Mouse (Mus musculus): ENCODE data around the gene Ces1g. TPM values are rescaled to one million over a fixed set of nuclear protein-coding genes. Genes with fewer than 3 reads are reported as not detected.

The Ces1g gene
- polyA plus RNA-seq (2015; fragmentation: Nextera tagmentation; extraction: Ambion mirVana) = not detected in 2 replicates

- H3K4me3 ChIP-seq (ENCODE audit: low read depth, low read length) = no peak within 1 kb of the TSS
- H3K27ac ChIP-seq (ENCODE audit: low read length) = no peak within 1 kb of the TSS
- no peaks in the 10 kb centered on the region for H3K9me3 ChIP-seq (replicated peaks; ENCODE audit: control insufficient read depth, low read length, poor library complexity, severe bottlenecking)
- H3K27me3 ChIP-seq (ENCODE audit: control insufficient read depth, insufficient read depth, low read depth, low read length) = no peaks in the 10 kb centered on the region
- no peak within 1 kb of the TSS for H3K4me2 ChIP-seq (ENCODE audit: low read length)
- ATAC-seq = no peak
- 58% methylated on average over 3 of the region's 3 CpGs for WGBS
- H3K36me3 ChIP-seq (ENCODE audit: control insufficient read depth, insufficient read depth, low read length) = no peaks in the 10 kb centered on the region
- no peak within 1 kb of the TSS for H3K9ac ChIP-seq (ENCODE audit: low read depth, low read length)
- H3K4me1 ChIP-seq (ENCODE audit: control insufficient read depth, insufficient read depth, low read length) = no peaks in the 10 kb centered on the region
Measured at GRCm38 (mm10) chr8:93337207-93337606, at the start of gene Ces1g. Gene Ces1g, minus strand, starts transcription at chr8:93337308.

GRCm38 (mm10) chr8:93379625-93380024 lies 42.5 kb upstream of the Ces1g start, which contains the start of gene Ces1h:
Gene Ces1h, minus strand, starts transcription at chr8:93379725.
- Histone ChIP-seq H3K27me3 (ENCODE audit: control insufficient read depth, insufficient read depth, low read depth, low read length) (no peaks in the 10 kb centered on the region), H3K4me1 (ENCODE audit: control insufficient read depth, insufficient read depth, low read length) (no peaks in the 10 kb centered on the region), H3K9me3 (replicated peaks; ENCODE audit: control insufficient read depth, low read length, poor library complexity, severe bottlenecking) (no peaks in the 10 kb centered on the region), H3K4me2 (ENCODE audit: low read length) (no peak within 1 kb of the TSS), H3K4me3 (ENCODE audit: low read depth, low read length) (no peak within 1 kb of the TSS), H3K9ac (ENCODE audit: low read depth, low read length) (no peak within 1 kb of the TSS), H3K27ac (ENCODE audit: low read length) (no peak within 1 kb of the TSS), H3K36me3 (ENCODE audit: control insufficient read depth, insufficient read depth, low read length) (no peaks in the 10 kb centered on the region)
- 94% methylated on average over 4 of the region's 4 CpGs for WGBS
- no peak for ATAC-seq

- no peak for ATAC-seq
- Histone ChIP-seq H3K27ac (ENCODE audit: low read length) (no peak overlapping the region), H3K9ac (ENCODE audit: low read depth, low read length) (no peak overlapping the region), H3K9me3 (replicated peaks; ENCODE audit: control insufficient read depth, low read length, poor library complexity, severe bottlenecking) (no peaks in the 10 kb centered on the region), H3K4me3 (ENCODE audit: low read depth, low read length) (no peak overlapping the region), H3K27me3 (ENCODE audit: control insufficient read depth, insufficient read depth, low read depth, low read length) (no peaks in the 10 kb centered on the region), H3K4me1 (ENCODE audit: control insufficient read depth, insufficient read depth, low read length) (no peaks in the 10 kb centered on the region), H3K36me3 (ENCODE audit: control insufficient read depth, insufficient read depth, low read length) (no peaks in the 10 kb centered on the region), H3K4me2 (ENCODE audit: low read length) (no peak overlapping the region)
- WGBS = 18% methylated on average over 2 of the region's 2 CpGs
Measured at GRCm38 (mm10) chr8:93369481-93369880, 32.4 kb upstream of the Ces1g start.

- Histone ChIP-seq H3K27ac (ENCODE audit: low read length) (no peak overlapping the region), H3K4me1 (ENCODE audit: control insufficient read depth, insufficient read depth, low read length) (no peaks in the 10 kb centered on the region), H3K4me3 (ENCODE audit: low read depth, low read length) (no peak overlapping the region), H3K9me3 (replicated peaks; ENCODE audit: control insufficient read depth, low read length, poor library complexity, severe bottlenecking) (no peaks in the 10 kb centered on the region), H3K27me3 (ENCODE audit: control insufficient read depth, insufficient read depth, low read depth, low read length) (no peaks in the 10 kb centered on the region), H3K9ac (ENCODE audit: low read depth, low read length) (no peak overlapping the region), H3K4me2 (ENCODE audit: low read length) (no peak overlapping the region), H3K36me3 (ENCODE audit: control insufficient read depth, insufficient read depth, low read length) (no peaks in the 10 kb centered on the region)
- no peak for ATAC-seq
Measured at GRCm38 (mm10) chr8:93360113-93360512, 23.0 kb upstream of the Ces1g start.

- no peaks in the 10 kb centered on the region for H3K27me3 ChIP-seq (ENCODE audit: control insufficient read depth, insufficient read depth, low read depth, low read length)
- no peaks in the 10 kb centered on the region for H3K9me3 ChIP-seq (replicated peaks; ENCODE audit: control insufficient read depth, low read length, poor library complexity, severe bottlenecking)
- ATAC-seq = no peak
- H3K4me2 ChIP-seq (ENCODE audit: low read length) = no peak overlapping the region
- H3K9ac ChIP-seq (ENCODE audit: low read depth, low read length) = no peak overlapping the region
- no peaks in the 10 kb centered on the region for H3K36me3 ChIP-seq (ENCODE audit: control insufficient read depth, insufficient read depth, low read length)
- no peaks in the 10 kb centered on the region for H3K4me1 ChIP-seq (ENCODE audit: control insufficient read depth, insufficient read depth, low read length)
- H3K27ac ChIP-seq (ENCODE audit: low read length) = no peak overlapping the region
- no peak overlapping the region for H3K4me3 ChIP-seq (ENCODE audit: low read depth, low read length)
- 93% methylated on average over 2 of the region's 2 CpGs for WGBS
Measured at GRCm38 (mm10) chr8:93339531-93339930, 2.4 kb upstream of the Ces1g start.

- 89% methylated on average over 1 of the region's 1 CpGs for WGBS
- Histone ChIP-seq H3K27me3 (ENCODE audit: control insufficient read depth, insufficient read depth, low read depth, low read length) (no peaks in the 10 kb centered on the region), H3K27ac (ENCODE audit: low read length) (no peak overlapping the region), H3K9me3 (replicated peaks; ENCODE audit: control insufficient read depth, low read length, poor library complexity, severe bottlenecking) (no peaks in the 10 kb centered on the region), H3K9ac (ENCODE audit: low read depth, low read length) (no peak overlapping the region), H3K4me1 (ENCODE audit: control insufficient read depth, insufficient read depth, low read length) (no peaks in the 10 kb centered on the region), H3K4me2 (ENCODE audit: low read length) (no peak overlapping the region), H3K4me3 (ENCODE audit: low read depth, low read length) (no peak overlapping the region), H3K36me3 (ENCODE audit: control insufficient read depth, insufficient read depth, low read length) (no peaks in the 10 kb centered on the region)
- no peak for ATAC-seq
Measured at GRCm38 (mm10) chr8:93332703-93333102, 4.4 kb downstream of the Ces1g start.

- no peak overlapping the region for H3K9ac ChIP-seq (ENCODE audit: low read depth, low read length)
- H3K27me3 ChIP-seq (ENCODE audit: control insufficient read depth, insufficient read depth, low read depth, low read length) = no peaks in the 10 kb centered on the region
- no peaks in the 10 kb centered on the region for H3K4me1 ChIP-seq (ENCODE audit: control insufficient read depth, insufficient read depth, low read length)
- no peak for ATAC-seq
- no peak overlapping the region for H3K27ac ChIP-seq (ENCODE audit: low read length)
- no peaks in the 10 kb centered on the region for H3K9me3 ChIP-seq (replicated peaks; ENCODE audit: control insufficient read depth, low read length, poor library complexity, severe bottlenecking)
- 87% methylated on average over 2 of the region's 2 CpGs for WGBS
- H3K4me3 ChIP-seq (ENCODE audit: low read depth, low read length) = no peak overlapping the region
- no peaks in the 10 kb centered on the region for H3K36me3 ChIP-seq (ENCODE audit: control insufficient read depth, insufficient read depth, low read length)
- no peak overlapping the region for H3K4me2 ChIP-seq (ENCODE audit: low read length)
Measured at GRCm38 (mm10) chr8:93331151-93331550, 6.0 kb downstream of the Ces1g start.

- Histone ChIP-seq H3K9ac (ENCODE audit: low read depth, low read length) (no peak overlapping the region), H3K36me3 (ENCODE audit: control insufficient read depth, insufficient read depth, low read length) (no peaks in the 10 kb centered on the region), H3K4me2 (ENCODE audit: low read length) (no peak overlapping the region), H3K27me3 (ENCODE audit: control insufficient read depth, insufficient read depth, low read depth, low read length) (no peaks in the 10 kb centered on the region), H3K9me3 (replicated peaks; ENCODE audit: control insufficient read depth, low read length, poor library complexity, severe bottlenecking) (no peaks in the 10 kb centered on the region), H3K4me3 (ENCODE audit: low read depth, low read length) (no peak overlapping the region), H3K27ac (ENCODE audit: low read length) (no peak overlapping the region), H3K4me1 (ENCODE audit: control insufficient read depth, insufficient read depth, low read length) (no peaks in the 10 kb centered on the region)
- 81% methylated on average over 2 of the region's 2 CpGs for WGBS
- ATAC-seq = no peak
Measured at GRCm38 (mm10) chr8:93325123-93325522, 12.0 kb downstream of the Ces1g start.

- H3K4me1 ChIP-seq (ENCODE audit: control insufficient read depth, insufficient read depth, low read length) = no peaks in the 10 kb centered on the region
- no peaks in the 10 kb centered on the region for H3K27me3 ChIP-seq (ENCODE audit: control insufficient read depth, insufficient read depth, low read depth, low read length)
- 90% methylated on average over 2 of the region's 2 CpGs for WGBS
- H3K9ac ChIP-seq (ENCODE audit: low read depth, low read length) = no peak overlapping the region
- H3K36me3 ChIP-seq (ENCODE audit: control insufficient read depth, insufficient read depth, low read length) = no peaks in the 10 kb centered on the region
- no peak overlapping the region for H3K27ac ChIP-seq (ENCODE audit: low read length)
- no peaks in the 10 kb centered on the region for H3K9me3 ChIP-seq (replicated peaks; ENCODE audit: control insufficient read depth, low read length, poor library complexity, severe bottlenecking)
- no peak overlapping the region for H3K4me2 ChIP-seq (ENCODE audit: low read length)
- no peak for ATAC-seq
- H3K4me3 ChIP-seq (ENCODE audit: low read depth, low read length) = no peak overlapping the region
Measured at GRCm38 (mm10) chr8:93317031-93317430, 20.1 kb downstream of the Ces1g start.

- H3K27me3 ChIP-seq (ENCODE audit: control insufficient read depth, insufficient read depth, low read depth, low read length) = no peaks in the 10 kb centered on the region
- no peaks in the 10 kb centered on the region for H3K36me3 ChIP-seq (ENCODE audit: control insufficient read depth, insufficient read depth, low read length)
- H3K4me3 ChIP-seq (ENCODE audit: low read depth, low read length) = no peak overlapping the region
- H3K9me3 ChIP-seq (replicated peaks; ENCODE audit: control insufficient read depth, low read length, poor library complexity, severe bottlenecking) = no peaks in the 10 kb centered on the region
- no peak overlapping the region for H3K9ac ChIP-seq (ENCODE audit: low read depth, low read length)
- no peak for ATAC-seq
- H3K4me2 ChIP-seq (ENCODE audit: low read length) = no peak overlapping the region
- H3K27ac ChIP-seq (ENCODE audit: low read length) = no peak overlapping the region
- H3K4me1 ChIP-seq (ENCODE audit: control insufficient read depth, insufficient read depth, low read length) = no peaks in the 10 kb centered on the region
- 68% methylated on average over 2 of the region's 2 CpGs for WGBS
Measured at GRCm38 (mm10) chr8:93315557-93315956, 21.6 kb downstream of the Ces1g start.

Data from midbrain, embryonic 16.5 days (tissue).